Mouse (Mus musculus) myocyte (in vitro differentiated cells): ENCODE data around the gene Kndc1. TPM values are rescaled to one million over a fixed set of nuclear protein-coding genes. Genes with fewer than 3 reads are reported as not detected.

Experiments
- H3K27me3 ChIP-seq: one replicate; pipeline ENCODE4 v1.6.1; 2011; ENCODE audit not compliant: control insufficient read depth, insufficient read depth, insufficient read length
- H3K36me3 ChIP-seq: one replicate; pipeline ENCODE4 v1.6.1; 2011; ENCODE audit not compliant: control insufficient read depth, insufficient read depth
- H3K4me2 ChIP-seq: one replicate; pipeline ENCODE4 v1.6.1; 2011; ENCODE audit warnings: low read depth, control low read depth
- H3K4me3 ChIP-seq: one replicate; pipeline ENCODE4 v1.5.1; 2011; ENCODE audit warnings: mild to moderate bottlenecking, control low read depth, moderate library complexity
- H3K79me2 ChIP-seq: one replicate; pipeline ENCODE4 v1.6.1; 2011; ENCODE audit not compliant: control insufficient read depth, insufficient read depth
- H3ac ChIP-seq: one replicate; pipeline ENCODE4 v1.6.1; 2011; ENCODE audit not compliant: control insufficient read depth, insufficient read length
- CEBPB ChIP-seq: IDR thresholded peaks from 2 replicates; pipeline ENCODE4 v1.6.1; 2011; ENCODE audit warnings: mild to moderate bottlenecking, moderate library complexity; ENCODE audit not compliant: poor library complexity, insufficient read depth, severe bottlenecking
- E2F4 ChIP-seq: IDR thresholded peaks from one replicate; pipeline ENCODE4 v1.6.1; 2011; ENCODE audit warnings: mild to moderate bottlenecking, control low read depth, moderate library complexity; ENCODE audit not compliant: insufficient read depth
- MAX ChIP-seq: IDR thresholded peaks from one replicate; pipeline ENCODE4 v1.6.1; 2011; ENCODE audit warnings: low read depth, mild to moderate bottlenecking, control low read depth
- MYOD1 ChIP-seq, 3 experiments: IDR thresholded peaks; one replicate each; pipeline ENCODE4 v1.6.1; 2011; ENCODE audit warnings: control low read depth in 2 of 3, low read depth in 2 of 3, mild to moderate bottlenecking in 2 of 3, moderate library complexity in 1 of 3; ENCODE audit not compliant: insufficient read length in 2 of 3, control insufficient read depth in 1 of 3
- MYOG ChIP-seq, 3 experiments: IDR thresholded peaks; one replicate each; pipeline ENCODE4 v1.6.1; 2011; ENCODE audit warnings: control low read depth in 2 of 3, low read depth in 2 of 3, mild to moderate bottlenecking in 2 of 3; ENCODE audit not compliant: insufficient read length in 2 of 3, control insufficient read depth in 1 of 3, insufficient read depth in 1 of 3
- POLR2A ChIP-seq: IDR thresholded peaks from one replicate; pipeline ENCODE4 v1.6.1; 2011; ENCODE audit warnings: low read depth, mild to moderate bottlenecking, control low read depth, moderate library complexity; ENCODE audit not compliant: insufficient read length
- POLR2AphosphoS2 ChIP-seq: IDR thresholded peaks from one replicate; pipeline ENCODE4 v1.6.1; 2011; ENCODE audit warnings: low read depth, control low read depth; ENCODE audit not compliant: insufficient read length
- REST ChIP-seq: IDR thresholded peaks from one replicate; pipeline ENCODE4 v1.6.1; 2011; ENCODE audit warnings: mild to moderate bottlenecking, control low read depth, moderate library complexity; ENCODE audit not compliant: insufficient read depth, insufficient read length
- SRF ChIP-seq: IDR thresholded peaks from one replicate; pipeline ENCODE4 v1.6.1; 2011; ENCODE audit warnings: low read depth; ENCODE audit not compliant: control insufficient read depth, insufficient read length
- TCF12 ChIP-seq: IDR thresholded peaks from one replicate; pipeline ENCODE4 v1.6.1; 2011; ENCODE audit warnings: mild to moderate bottlenecking, control low read depth; ENCODE audit not compliant: poor library complexity, insufficient read depth, severe bottlenecking
- TCF3 ChIP-seq: IDR thresholded peaks from one replicate; pipeline ENCODE4 v1.6.1; 2011; ENCODE audit warnings: low read depth, control low read depth; ENCODE audit not compliant: insufficient read length
- USF1 ChIP-seq: IDR thresholded peaks from one replicate; pipeline ENCODE4 v1.6.1; 2011; ENCODE audit warnings: low read depth, mild to moderate bottlenecking, control low read depth, moderate library complexity
- polyA plus RNA-seq: library from polyadenylated mRNA; unstranded; fragments of >200 nt; fragmentation: generic; extraction: Trizol; gene quantifications from one replicate; pipeline ENCODE4 v1.2.1, GENCODE M21; 2012; ENCODE audit warnings: missing spikeins

The Kndc1 gene
- polyA plus RNA-seq, 1 experiment, result 0.01 TPM

GRCm38 (mm10) chr7:139864871-139865270, 29.6 kb upstream of the Kndc1 start:
- no peaks in the 10 kb centered on the region for H3K36me3 ChIP-seq
- peaks cover 14% of the 10 kb centered on the region for H3K27me3 ChIP-seq
- TF ChIP-seq E2F4, result no peak
- TF ChIP-seq CEBPB, result no peak
- TF ChIP-seq MYOD1 (IDR thresholded peaks at IDR 0.05; ENCODE audit: control insufficient read depth in 1 of 3, insufficient read length in 2 of 3, low read depth in 2 of 3), result no peak
- TF ChIP-seq MYOG (IDR thresholded peaks at IDR 0.05; ENCODE audit: control insufficient read depth in 1 of 3, insufficient read depth in 1 of 3, insufficient read length in 2 of 3, low read depth in 2 of 3), result no peak
- TF ChIP-seq REST, result no peak
- no peak for TF ChIP-seq TCF3
- TF ChIP-seq USF1, result no peak
- TF ChIP-seq POLR2AphosphoS2, result no peak
- H3K79me2 ChIP-seq, result no peaks in the 10 kb centered on the region
- no peak overlapping the region for H3ac ChIP-seq
- no peak overlapping the region for H3K4me2 ChIP-seq
- no peak overlapping the region for H3K4me3 ChIP-seq

- Histone ChIP-seq H3K4me2 (no peak overlapping the region), H3ac (no peak overlapping the region), H3K79me2 (no peaks in the 10 kb centered on the region), H3K36me3 (no peaks in the 10 kb centered on the region), H3K27me3 (peaks cover 46% of the 10 kb centered on the region), H3K4me3 (no peak overlapping the region)
- TF ChIP-seq REST, result no peak
These were observed 23.5 kb upstream of the Kndc1 start for GRCm38 (mm10) chr7:139871014-139871413.

GRCm38 (mm10) chr7:139877167-139877792, 17.2 kb upstream of the Kndc1 start:
- H3K4me2 ChIP-seq, result no peak overlapping the region
- TF ChIP-seq POLR2AphosphoS2 (no peak), MYOG (IDR thresholded peaks at IDR 0.05; ENCODE audit: control insufficient read depth in 1 of 3, insufficient read depth in 1 of 3, insufficient read length in 2 of 3, low read depth in 2 of 3) (no peak), MYOD1 (IDR thresholded peaks at IDR 0.05; ENCODE audit: control insufficient read depth in 1 of 3, insufficient read length in 2 of 3, low read depth in 2 of 3) (no peak), TCF12 (no peak), REST (no peak), POLR2A (no peak), MAX (no peak), CEBPB (no peak), SRF (no peak), TCF3 (no peak), E2F4 (no peak)

GRCm38 (mm10) chr7:139878122-139878521, 16.4 kb upstream of the Kndc1 start:
- TF ChIP-seq E2F4 (no peak), SRF (no peak), REST (no peak), POLR2AphosphoS2 (no peak), CEBPB (no peak), TCF3 (no peak), MAX (no peak), POLR2A (no peak), MYOD1 (IDR thresholded peaks at IDR 0.05; ENCODE audit: control insufficient read depth in 1 of 3, insufficient read length in 2 of 3, low read depth in 2 of 3) (no peak), MYOG (IDR thresholded peaks at IDR 0.05; ENCODE audit: control insufficient read depth in 1 of 3, insufficient read depth in 1 of 3, insufficient read length in 2 of 3, low read depth in 2 of 3) (no peak), TCF12 (no peak), USF1 (no peak)
- Histone ChIP-seq H3K36me3 (no peaks in the 10 kb centered on the region), H3K79me2 (no peaks in the 10 kb centered on the region), H3K27me3 (peaks cover 40% of the 10 kb centered on the region), H3K4me2 (no peak overlapping the region), H3K4me3 (no peak overlapping the region), H3ac (no peak overlapping the region)

More at GRCm38 (mm10) chr7:139877167-139877792, 17.2 kb upstream of the Kndc1 start:
- Histone ChIP-seq H3K36me3 (no peaks in the 10 kb centered on the region), H3K27me3 (peaks cover 46% of the 10 kb centered on the region), H3ac (no peak overlapping the region), H3K79me2 (no peaks in the 10 kb centered on the region), H3K4me3 (no peak overlapping the region)

GRCm38 (mm10) chr7:139878621-139879020, 15.9 kb upstream of the Kndc1 start:
- no peak overlapping the region for H3ac ChIP-seq
- H3K27me3 ChIP-seq, result peaks cover 35% of the 10 kb centered on the region
- H3K4me3 ChIP-seq, result no peak overlapping the region
- no peaks in the 10 kb centered on the region for H3K79me2 ChIP-seq
- no peak overlapping the region for H3K4me2 ChIP-seq
- TF ChIP-seq USF1, result no peak
- no peak for TF ChIP-seq POLR2AphosphoS2
- no peak for TF ChIP-seq POLR2A
- TF ChIP-seq MYOD1 (IDR thresholded peaks at IDR 0.05; ENCODE audit: control insufficient read depth in 1 of 3, insufficient read length in 2 of 3, low read depth in 2 of 3), result no peak
- no peak for TF ChIP-seq SRF
- TF ChIP-seq TCF12, result no peak
- no peak for TF ChIP-seq E2F4
- no peak for TF ChIP-seq MAX
- no peak for TF ChIP-seq MYOG (IDR thresholded peaks at IDR 0.05; ENCODE audit: control insufficient read depth in 1 of 3, insufficient read depth in 1 of 3, insufficient read length in 2 of 3, low read depth in 2 of 3)
- TF ChIP-seq TCF3, result no peak
- TF ChIP-seq CEBPB, result no peak
- no peak for TF ChIP-seq REST
- no peaks in the 10 kb centered on the region for H3K36me3 ChIP-seq
